Mouse (Mus musculus) CD8-positive naive resting alpha-beta T cell, adult 2 months (primary cell): ENCODE results near the gene Eda.
"Not testable (repeated sequence)": the region's sequence is repeated elsewhere in the genome, so short reads cannot be mapped to it uniquely, and the experiment has no call there.

Experiments
- DNase-seq, 2 experiments: peaks; one replicate each; pipeline ENCODE4 v3.0.0; 2022; ENCODE audit warnings: low read depth in 2 of 2, low spot score in 2 of 2

The Eda gene

GRCm38 (mm10) chrX:100401657-100402056, 426.3 kb downstream of the Eda start:
- no peak for DNase-seq

GRCm38 (mm10) chrX:100409245-100409644, 433.8 kb downstream of the Eda start:
- no peak for DNase-seq

GRCm38 (mm10) chrX:100428693-100429092, 453.3 kb downstream of the Eda start, which contains the start of gene Otud6a:
TSS of gene Otud6a (plus strand) at chrX:100429013.
- no peak for DNase-seq

- no peak for DNase-seq
These were observed 456.9 kb downstream of the Eda start for GRCm38 (mm10) chrX:100432311-100432710.

GRCm38 (mm10) chrX:100442617-100443016, 467.2 kb downstream of the Eda start, which contains the start of gene Awat2:
TSS of gene Awat2 (minus strand) at chrX:100442717.
- not testable (repeated sequence) for DNase-seq

GRCm38 (mm10) chrX:100443532-100443931, 468.1 kb downstream of the Eda start:
- no peak for DNase-seq
